In genomic region chr12:51402060-51402698, GRCm38 (mm10) we compare ENCODE assay signal across 8 mouse cellular contexts. TPM values are rescaled to one million over a fixed set of nuclear protein-coding genes. Genes with fewer than 3 reads are reported as not detected.
DNase-seq lines count a peak whose midpoint lies in the region; ATAC-seq and TF ChIP-seq lines count a peak whose summit lies in the region.

No protein-coding gene starts in this region.

- H3K27me3 ChIP-seq in heart, postnatal 0 days (ENCODE audit: control insufficient read depth, insufficient read depth, low read length): no peaks in the 10 kb centered on the region
- H3K27me3 ChIP-seq in embryonic facial prominence, embryonic 10.5 days (replicated peaks; ENCODE audit: low read depth, poor library complexity, severe bottlenecking): no peaks in the 10 kb centered on the region
- no peaks in the 10 kb centered on the region for H3K27me3 ChIP-seq in limb, embryonic 14.5 days (ENCODE audit: control insufficient read depth, insufficient read depth, low read length)

- TF ChIP-seq EP300 in heart, postnatal 0 days (IDR thresholded peaks at IDR 0.05; ENCODE audit: low read depth): no peak

- no peak for TF ChIP-seq POLR2A in limb, embryonic 14.5 days (IDR thresholded peaks at IDR 0.05; ENCODE audit: borderline replicate concordance, extremely low read depth, insufficient read depth, insufficient read length)

- intact Hi-C loops in heart, postnatal 25 days (cut with DNase I): loop anchor here (2.0 kb wide), 1 partner anchor 19 kb away; no protein-coding TSS in a partner anchor

- H3K4me1 ChIP-seq in heart, postnatal 0 days (ENCODE audit: control insufficient read depth, insufficient read depth): no peaks in the 10 kb centered on the region
- no peaks in the 10 kb centered on the region for H3K4me1 ChIP-seq in embryonic facial prominence, embryonic 10.5 days
- no peaks in the 10 kb centered on the region for H3K4me1 ChIP-seq in limb, embryonic 14.5 days (ENCODE audit: control insufficient read depth, insufficient read depth, low read length)

- no peak overlapping the region for H3K4me3 ChIP-seq in heart, postnatal 0 days (ENCODE audit: low read depth, low read length)
- no peak overlapping the region for H3K4me3 ChIP-seq in embryonic facial prominence, embryonic 10.5 days
- no peak overlapping the region for H3K4me3 ChIP-seq in limb, embryonic 14.5 days (replicated peaks; ENCODE audit: low read length)

- H3K36me3 ChIP-seq in heart, postnatal 0 days (replicated peaks; ENCODE audit: control insufficient read depth, insufficient read depth, low read length): peaks cover 66% of the 10 kb centered on the region
- peaks cover 86% of the 10 kb centered on the region for H3K36me3 ChIP-seq in embryonic facial prominence, embryonic 10.5 days (replicated peaks)
- peaks cover 71% of the 10 kb centered on the region for H3K36me3 ChIP-seq in limb, embryonic 14.5 days (ENCODE audit: control insufficient read depth, insufficient read depth, low read length)

- no peak overlapping the region for H3K9ac ChIP-seq in heart, postnatal 0 days (replicated peaks; ENCODE audit: low read depth, low read length)
- no peak overlapping the region for H3K9ac ChIP-seq in limb, embryonic 14.5 days (ENCODE audit: low read depth, low read length, severe bottlenecking)

- 68% methylated on average over 5 of the region's 5 CpGs for WGBS in heart, postnatal 0 days
- 79% methylated on average over 5 of the region's 5 CpGs for WGBS in embryonic facial prominence, embryonic 10.5 days
- WGBS in limb, embryonic 14.5 days: 72% methylated on average over 5 of the region's 5 CpGs

- no peak overlapping the region for H3K4me2 ChIP-seq in heart, postnatal 0 days (ENCODE audit: low read depth, low read length)
- no peak overlapping the region for H3K4me2 ChIP-seq in limb, embryonic 14.5 days (replicated peaks; ENCODE audit: low read depth, low read length, severe bottlenecking)

- no peak for DNase-seq in heart, postnatal 0 days (ENCODE audit: low spot score)
- no peak for DNase-seq in heart, postnatal 25 days (ENCODE audit: low spot score)
- peak; percentile 12 for DNase-seq in right cerebral cortex, postnatal 14 days
- DNase-seq in right cerebral cortex, postnatal 25 days: no peak
- DNase-seq in embryonic facial prominence, embryonic 10.5 days (ENCODE audit: low spot score): peak; percentile 15
- DNase-seq in limb, embryonic 14.5 days (ENCODE audit: low spot score): peak; percentile 45
- no peak for DNase-seq in spleen, postnatal 36 days (ENCODE audit: low spot score in 2 of 2)
- no peak for DNase-seq in ovary, adult 18-20 months (ENCODE audit: low spot score)

- ATAC-seq in heart, postnatal 0 days (ENCODE audit: insufficient read depth, low read depth): no peak
- no peak for ATAC-seq in limb, embryonic 14.5 days (ENCODE audit: low FRiP score, low read depth)

- no peaks in the 10 kb centered on the region for H3K9me3 ChIP-seq in heart, postnatal 0 days (replicated peaks; ENCODE audit: control insufficient read depth, low read length)
- H3K9me3 ChIP-seq in embryonic facial prominence, embryonic 10.5 days: no peaks in the 10 kb centered on the region
- H3K9me3 ChIP-seq in limb, embryonic 14.5 days (ENCODE audit: control insufficient read depth, low read length): no peaks in the 10 kb centered on the region

- no peak overlapping the region for H3K27ac ChIP-seq in heart, postnatal 0 days (ENCODE audit: low read depth)
- no peak overlapping the region for H3K27ac ChIP-seq in embryonic facial prominence, embryonic 10.5 days (replicated peaks)
- H3K27ac ChIP-seq in limb, embryonic 14.5 days (replicated peaks; ENCODE audit: low read depth, low read length): no peak overlapping the region

- TF ChIP-seq CTCF in heart, postnatal 0 days (IDR thresholded peaks at IDR 0.05; ENCODE audit: low read depth): peak; percentile 49

RNA-seq across cellular contexts. Expression of gene Scfd1, which starts 24.9 kb away (rescaled TPM):
- 23.4 and 33.9 TPM in 2 replicates for total RNA-seq in heart, postnatal 0 days (2014; rRNA removed; ENCODE audit: low replicate concordance)
- 54.1 and 54.2 TPM in 2 replicates for polyA plus RNA-seq in heart, postnatal 0 days (2015; fragmentation: Nextera tagmentation; extraction: Ambion mirVana)
- total RNA-seq in heart, postnatal 25 days (2021): 10 to 100 TPM; 25.1 to 26.8 TPM
- 62.3 and 63.7 TPM in 2 replicates for polyA plus RNA-seq in embryonic facial prominence, embryonic 10.5 days (2016; fragmentation: Nextera tagmentation; extraction: Ambion mirVana)
- 42.2 and 50.9 TPM in 2 replicates for polyA plus RNA-seq in limb, embryonic 14.5 days (2012; rRNA removed)
- polyA plus RNA-seq in limb, embryonic 14.5 days (2014; fragmentation: Nextera tagmentation; extraction: Ambion mirVana): 87.6 TPM in 2 replicates

RNA-seq across cellular contexts. Expression of gene G2e3, which starts 54.3 kb away (rescaled TPM):
- total RNA-seq in heart, postnatal 0 days (2014; rRNA removed; ENCODE audit: low replicate concordance): 14.7 and 22.5 TPM in 2 replicates
- 6.2 and 6.8 TPM in 2 replicates for polyA plus RNA-seq in heart, postnatal 0 days (2015; fragmentation: Nextera tagmentation; extraction: Ambion mirVana)
- total RNA-seq in heart, postnatal 25 days (2021): 1 to 10 TPM; 2.8 to 3.4 TPM
- polyA plus RNA-seq in embryonic facial prominence, embryonic 10.5 days (2016; fragmentation: Nextera tagmentation; extraction: Ambion mirVana): 45.4 and 48.4 TPM in 2 replicates
- 19.2 and 20.3 TPM in 2 replicates for polyA plus RNA-seq in limb, embryonic 14.5 days (2012; rRNA removed)
- polyA plus RNA-seq in limb, embryonic 14.5 days (2014; fragmentation: Nextera tagmentation; extraction: Ambion mirVana): 26.9 and 28.3 TPM in 2 replicates

Comparison
In these comparisons a context has a peak if more than half of its experiments do, and no peak if none do; other contexts are left out.
1. DNase-seq: peak in right cerebral cortex, postnatal 14 days (single experiment), embryonic facial prominence, embryonic 10.5 days (single experiment) and limb, embryonic 14.5 days (single experiment); none in heart, postnatal 0 days (single experiment), heart, postnatal 25 days (single experiment), right cerebral cortex, postnatal 25 days (single experiment), spleen, postnatal 36 days (0 of 2) and ovary, adult 18-20 months (single experiment).